27 mouse cellular contexts compared by ENCODE assay signal in genomic region chr5:113008496-113008895, GRCm38 (mm10).
"Had no signal": no experiment of that assay in that cellular context is flagged by ENCODE, and none has a peak within 500 bp of the region (broad histone marks: within the 10 kb centered on the region; RNA-seq: fewer than 3 reads in every experiment).

No protein-coding gene starts in this region.

- H3K9me3 ChIP-seq: embryonic facial prominence, embryonic 10.5 days; embryonic facial prominence, embryonic 12.5 days; embryonic facial prominence, embryonic 13.5 days; embryonic facial prominence, embryonic 15.5 days; forebrain, embryonic 10.5 days; forebrain, embryonic 12.5 days; forebrain, embryonic 13.5 days; forebrain, embryonic 15.5 days had no signal

- DNase-seq: cerebellum, adult 2 months; cerebellum, adult 8-10 months; cerebellum, adult 9-10 months; cerebellum, postnatal 10 days; cerebellum, postnatal 14 days; cerebellum, postnatal 36 days; embryo, embryonic 11 days; forebrain, postnatal 0 days; gastrocnemius, adult 2 months; gastrocnemius, postnatal 10 days; gastrocnemius, postnatal 14 days; gastrocnemius, postnatal 25 days; gastrocnemius, postnatal 36 days; heart, adult 11 months; heart, adult 18-20 months; heart, adult 2 months had no signal

- H3K4me2 ChIP-seq: embryonic facial prominence, embryonic 12.5 days; embryonic facial prominence, embryonic 13.5 days; embryonic facial prominence, embryonic 15.5 days; forebrain, embryonic 12.5 days; forebrain, embryonic 13.5 days; forebrain, embryonic 15.5 days had no signal

- H3K4me3 ChIP-seq: embryonic facial prominence, embryonic 10.5 days; embryonic facial prominence, embryonic 12.5 days; embryonic facial prominence, embryonic 13.5 days; embryonic facial prominence, embryonic 15.5 days; erythroblast, embryonic 14.5 days; forebrain, embryonic 10.5 days; forebrain, embryonic 12.5 days; forebrain, embryonic 13.5 days; forebrain, embryonic 15.5 days; gastrocnemius, adult 2 months; heart, adult 2 months had no signal

- H3K27me3 ChIP-seq: embryonic facial prominence, embryonic 12.5 days; embryonic facial prominence, embryonic 13.5 days; embryonic facial prominence, embryonic 15.5 days; forebrain, embryonic 13.5 days; forebrain, embryonic 15.5 days had no signal

- H3K36me3 ChIP-seq: embryonic facial prominence, embryonic 10.5 days; embryonic facial prominence, embryonic 12.5 days; embryonic facial prominence, embryonic 13.5 days; embryonic facial prominence, embryonic 15.5 days; forebrain, embryonic 10.5 days; forebrain, embryonic 12.5 days; forebrain, embryonic 15.5 days had no signal

- H3K4me1 ChIP-seq: embryonic facial prominence, embryonic 12.5 days; forebrain, embryonic 10.5 days; forebrain, embryonic 13.5 days; forebrain, embryonic 15.5 days had no signal

- H3K9ac ChIP-seq: embryonic facial prominence, embryonic 12.5 days; embryonic facial prominence, embryonic 13.5 days; embryonic facial prominence, embryonic 15.5 days; forebrain, embryonic 12.5 days; forebrain, embryonic 13.5 days; forebrain, embryonic 15.5 days; forebrain, postnatal 0 days had no signal

- H3K27ac ChIP-seq: embryonic facial prominence, embryonic 10.5 days; embryonic facial prominence, embryonic 12.5 days; embryonic facial prominence, embryonic 13.5 days; embryonic facial prominence, embryonic 15.5 days; forebrain, embryonic 10.5 days; forebrain, embryonic 12.5 days; forebrain, embryonic 13.5 days; forebrain, embryonic 15.5 days; heart, adult 2 months had no signal

- ATAC-seq: forebrain, embryonic 13.5 days; forebrain, embryonic 14.5 days; forebrain, embryonic 15.5 days; forebrain, embryonic 16.5 days; forebrain, postnatal 0 days had no signal
